Mouse (Mus musculus): ENCODE results near the gene Senp8.
"Not testable (repeated sequence)": the region's sequence is repeated elsewhere in the genome, so short reads cannot be mapped to it uniquely, and the experiment has no call there.

The Senp8 gene

GRCm38 (mm10) chr9:59750267-59751065 lies at the start of gene Senp8, which contains the start of gene Myo9a:
Gene Senp8 (minus strand): TSS chr9:59750710.
Gene Myo9a (plus strand): TSS chr9:59750896.
- peak; percentile 98 for DNase-seq

- not testable (repeated sequence) for DNase-seq
Observed at GRCm38 (mm10) chr9:59766966-59767461, 16.5 kb upstream of the Senp8 start.

- peak; percentile 42 for DNase-seq
Observed at GRCm38 (mm10) chr9:59760515-59760914, 10.0 kb upstream of the Senp8 start.

- DNase-seq = not testable (repeated sequence)
Observed at GRCm38 (mm10) chr9:59757016-59757415, 6.5 kb upstream of the Senp8 start.

- DNase-seq = no peak
Observed at GRCm38 (mm10) chr9:59755199-59755598, 4.7 kb upstream of the Senp8 start.

- DNase-seq = no peak
Observed at GRCm38 (mm10) chr9:59751966-59752365, 1.5 kb upstream of the Senp8 start.

GRCm38 (mm10) chr9:59751066-59751581 lies 614 bp upstream of the Senp8 start:
- DNase-seq = peak; percentile 92

GRCm38 (mm10) chr9:59749581-59750265 lies 787 bp downstream of the Senp8 start:
- DNase-seq = no peak

- DNase-seq = peak; percentile 43
Observed at GRCm38 (mm10) chr9:59748969-59749368, 1.5 kb downstream of the Senp8 start.

GRCm38 (mm10) chr9:59748387-59748786 lies 2.1 kb downstream of the Senp8 start:
- no peak for DNase-seq

- no peak for DNase-seq
Observed at GRCm38 (mm10) chr9:59743903-59744302, 6.6 kb downstream of the Senp8 start.

GRCm38 (mm10) chr9:59740593-59740992 lies 9.9 kb downstream of the Senp8 start:
- no peak for DNase-seq

- no peak for DNase-seq
Observed at GRCm38 (mm10) chr9:59735394-59735793, 15.1 kb downstream of the Senp8 start.

GRCm38 (mm10) chr9:59733075-59733474 lies 17.4 kb downstream of the Senp8 start:
- no peak for DNase-seq

- DNase-seq = no peak
Observed at GRCm38 (mm10) chr9:59731136-59731535, 19.4 kb downstream of the Senp8 start.

GRCm38 (mm10) chr9:59727569-59728286 lies 22.8 kb downstream of the Senp8 start:
- DNase-seq = no peak

- DNase-seq = peak; percentile 53
Observed at GRCm38 (mm10) chr9:59725515-59725914, 25.0 kb downstream of the Senp8 start.

GRCm38 (mm10) chr9:59723791-59724442 lies 26.6 kb downstream of the Senp8 start:
- peak; percentile 57 for DNase-seq

GRCm38 (mm10) chr9:59723096-59723657 lies 27.3 kb downstream of the Senp8 start:
- DNase-seq = peak; percentile 89

- DNase-seq = no peak
Observed at GRCm38 (mm10) chr9:59721144-59721543, 29.4 kb downstream of the Senp8 start.

GRCm38 (mm10) chr9:59718237-59718636 lies 32.3 kb downstream of the Senp8 start:
- DNase-seq = peak; percentile 72

Measured in lung, postnatal 36 days (tissue).